Mouse (Mus musculus): ENCODE data around the gene Syne1.

Syne1 gene

GRCm38 (mm10) chr10:5437766-5438165 is 113.5 kb downstream of the Syne1 start:
- no peak for DNase-seq (ENCODE audit: low spot score)

- DNase-seq (ENCODE audit: low spot score), result no peak
Observed at GRCm38 (mm10) chr10:5423984-5424383, 127.3 kb downstream of the Syne1 start.

GRCm38 (mm10) chr10:5415730-5416129 is 135.6 kb downstream of the Syne1 start:
- no peak for DNase-seq (ENCODE audit: low spot score)

GRCm38 (mm10) chr10:5384131-5384776 is 167.0 kb downstream of the Syne1 start:
- DNase-seq (ENCODE audit: low spot score), result no peak

GRCm38 (mm10) chr10:5381536-5381935 is 169.7 kb downstream of the Syne1 start:
- DNase-seq (ENCODE audit: low spot score), result no peak

- no peak for DNase-seq (ENCODE audit: low spot score)
Observed at GRCm38 (mm10) chr10:5378969-5379368, 172.3 kb downstream of the Syne1 start.

GRCm38 (mm10) chr10:5369599-5369998 is 181.7 kb downstream of the Syne1 start:
- no peak for DNase-seq (ENCODE audit: low spot score)

- no peak for DNase-seq (ENCODE audit: low spot score)
Observed at GRCm38 (mm10) chr10:5368266-5368665, 183.0 kb downstream of the Syne1 start.

GRCm38 (mm10) chr10:5367465-5368011 is 183.7 kb downstream of the Syne1 start:
- no peak for DNase-seq (ENCODE audit: low spot score)

GRCm38 (mm10) chr10:5360560-5360959 is 190.7 kb downstream of the Syne1 start:
- DNase-seq (ENCODE audit: low spot score), result no peak

GRCm38 (mm10) chr10:5356614-5357013 is 194.7 kb downstream of the Syne1 start:
- DNase-seq (ENCODE audit: low spot score), result no peak

GRCm38 (mm10) chr10:5353390-5353789 is 197.9 kb downstream of the Syne1 start:
- no peak for DNase-seq (ENCODE audit: low spot score)

GRCm38 (mm10) chr10:5346911-5347310 is 204.4 kb downstream of the Syne1 start:
- no peak for DNase-seq (ENCODE audit: low spot score)

- DNase-seq (ENCODE audit: low spot score), result no peak
Observed at GRCm38 (mm10) chr10:5343211-5343610, 208.1 kb downstream of the Syne1 start.

GRCm38 (mm10) chr10:5336394-5336793 is 214.9 kb downstream of the Syne1 start:
- no peak for DNase-seq (ENCODE audit: low spot score)

GRCm38 (mm10) chr10:5332801-5333200 is 218.5 kb downstream of the Syne1 start:
- no peak for DNase-seq (ENCODE audit: low spot score)

- no peak for DNase-seq (ENCODE audit: low spot score)
Observed at GRCm38 (mm10) chr10:5326716-5327115, 224.6 kb downstream of the Syne1 start.

GRCm38 (mm10) chr10:5323741-5324395 is 227.4 kb downstream of the Syne1 start:
- no peak for DNase-seq (ENCODE audit: low spot score)

- DNase-seq (ENCODE audit: low spot score), result no peak
Observed at GRCm38 (mm10) chr10:5322562-5322961, 228.7 kb downstream of the Syne1 start.

- DNase-seq (ENCODE audit: low spot score), result peak; percentile 86
Observed at GRCm38 (mm10) chr10:5317602-5318001, 233.7 kb downstream of the Syne1 start.

- DNase-seq (ENCODE audit: low spot score), result no peak
Observed at GRCm38 (mm10) chr10:5312437-5312836, 238.8 kb downstream of the Syne1 start.

GRCm38 (mm10) chr10:5309961-5310713 is 241.1 kb downstream of the Syne1 start:
- DNase-seq (ENCODE audit: low spot score), result peak; percentile 49

GRCm38 (mm10) chr10:5309398-5309797 is 241.9 kb downstream of the Syne1 start:
- DNase-seq (ENCODE audit: low spot score), result no peak

Measured in testis, postnatal 10 days (tissue).